Mouse (Mus musculus): ENCODE data around the gene Slc3a1. TPM values are rescaled to one million over a fixed set of nuclear protein-coding genes. Genes with fewer than 3 reads are reported as not detected.

The Slc3a1 gene
- polyA plus RNA-seq, 2 experiments from 2014 or later = 0.83 TPM; not detected in 1

DNA sequence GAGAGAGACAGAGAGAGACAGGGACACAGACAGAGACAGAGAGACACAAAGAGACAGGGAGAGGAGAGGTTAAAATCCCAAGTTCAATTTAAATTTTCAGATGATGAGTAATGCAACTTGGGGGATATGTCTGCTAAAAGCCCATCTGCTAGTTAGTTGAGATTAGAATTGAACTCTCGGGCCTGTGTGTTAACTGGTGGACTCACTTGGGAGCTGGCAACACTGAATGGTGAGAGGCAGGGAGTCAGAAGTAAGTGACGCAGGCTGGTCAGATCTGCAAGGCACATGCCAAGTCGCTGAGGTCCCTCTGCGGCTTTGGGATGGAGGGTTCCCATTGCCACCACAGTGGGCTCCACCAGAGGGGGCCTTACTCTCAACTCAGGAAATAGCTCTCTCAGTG, 10.1 kb downstream of the Slc3a1 start:
- no peak for ATAC-seq

- no peak for ATAC-seq
These were observed 10.6 kb downstream of the Slc3a1 start for GRCm38 (mm10) chr17:85038761-85039160.

GRCm38 (mm10) chr17:85040913-85041312, 12.7 kb downstream of the Slc3a1 start:
- no peak for ATAC-seq

DNA sequence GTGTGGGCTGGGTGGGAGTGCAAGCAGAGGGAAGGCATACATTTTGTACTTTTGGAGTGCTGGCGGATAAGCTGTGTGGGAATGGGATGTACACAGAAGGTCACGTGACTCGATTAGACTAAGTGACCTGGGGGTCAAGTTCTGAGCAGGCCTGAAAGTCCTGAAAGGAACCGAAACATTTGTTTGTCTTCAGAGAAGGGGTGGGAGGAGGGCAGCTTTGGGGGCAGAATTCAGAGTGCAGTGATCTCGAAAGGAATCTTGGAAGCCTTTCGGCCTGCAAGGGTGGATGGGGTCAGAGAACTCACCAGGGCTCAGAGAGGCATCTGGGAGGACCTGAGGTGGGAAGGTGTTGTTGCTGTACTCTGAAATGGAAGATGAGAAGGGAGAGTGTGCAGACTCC, 14.2 kb downstream of the Slc3a1 start:
- ATAC-seq = no peak

- no peak for ATAC-seq
These were observed 15.2 kb downstream of the Slc3a1 start for GRCm38 (mm10) chr17:85043404-85043816.

GRCm38 (mm10) chr17:85044466-85044865, 16.3 kb downstream of the Slc3a1 start:
- no peak for ATAC-seq

DNA sequence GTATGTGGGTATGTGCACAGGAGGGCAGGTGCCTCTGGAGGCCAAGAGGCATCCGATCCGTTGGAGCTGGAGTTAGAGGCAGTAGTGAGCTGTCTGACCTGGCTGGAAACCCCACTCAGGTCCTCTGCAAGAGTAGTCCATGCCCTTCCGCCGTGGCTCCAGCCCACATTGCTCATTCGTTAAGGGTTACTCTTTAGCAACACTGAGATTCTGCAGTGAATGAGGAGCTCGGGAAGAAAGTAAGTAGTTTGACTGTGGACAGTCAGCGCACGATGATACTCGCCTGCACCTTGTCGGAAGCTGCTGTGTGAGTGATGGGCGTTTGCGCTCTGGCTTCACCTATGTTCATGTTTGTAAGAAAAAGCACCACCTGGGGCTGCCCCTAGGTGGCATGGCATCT, 17.0 kb downstream of the Slc3a1 start:
- ATAC-seq = no peak

GRCm38 (mm10) chr17:85048379-85048778, 20.2 kb downstream of the Slc3a1 start:
- no peak for ATAC-seq

DNA sequence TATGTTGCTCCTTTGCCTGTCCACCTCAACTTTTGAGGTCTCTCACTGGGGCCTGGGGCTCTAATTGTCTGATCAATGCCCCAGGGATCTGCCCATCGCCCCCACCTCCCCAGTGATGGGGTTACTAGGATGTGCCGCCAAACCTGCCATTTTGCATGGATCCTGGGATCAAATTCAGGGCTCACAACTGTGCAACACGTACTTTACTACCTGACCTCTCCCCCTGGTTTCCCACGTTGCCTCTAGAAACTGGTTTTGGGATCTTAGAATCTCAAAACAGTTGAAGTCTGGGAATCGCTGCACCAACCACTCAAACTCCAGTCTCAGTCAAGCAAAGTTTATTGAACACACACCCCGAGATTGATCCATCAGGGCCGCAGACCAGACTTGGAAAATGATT, 30.1 kb downstream of the Slc3a1 start:
- ATAC-seq = no peak

- ATAC-seq = no peak
These were observed 31.0 kb downstream of the Slc3a1 start for GRCm38 (mm10) chr17:85059136-85059535.

DNA sequence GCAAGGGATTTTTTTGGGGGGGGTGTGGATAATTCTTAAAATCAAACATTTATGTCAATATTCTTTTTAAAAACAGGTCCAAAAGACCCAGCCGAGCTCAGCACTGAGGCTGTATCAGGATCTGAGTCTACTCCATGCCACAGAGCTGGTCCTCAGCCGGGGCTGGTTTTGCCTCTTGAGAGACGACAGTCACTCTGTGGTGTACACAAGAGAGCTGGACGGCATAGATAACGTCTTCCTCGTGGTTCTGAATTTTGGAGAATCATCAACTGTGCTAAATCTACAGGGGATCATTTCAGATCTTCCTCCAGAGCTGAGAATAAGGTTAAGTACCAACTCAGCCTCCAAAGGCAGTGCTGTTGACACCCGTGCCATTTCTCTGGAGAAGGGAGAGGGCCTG, 35.4 kb downstream of the Slc3a1 start:
- ATAC-seq = no peak

- ATAC-seq = no peak
These were observed 39.2 kb downstream of the Slc3a1 start for GRCm38 (mm10) chr17:85067331-85067730.

GRCm38 (mm10) chr17:85070658-85071057, 42.5 kb downstream of the Slc3a1 start:
- ATAC-seq = no peak

DNA sequence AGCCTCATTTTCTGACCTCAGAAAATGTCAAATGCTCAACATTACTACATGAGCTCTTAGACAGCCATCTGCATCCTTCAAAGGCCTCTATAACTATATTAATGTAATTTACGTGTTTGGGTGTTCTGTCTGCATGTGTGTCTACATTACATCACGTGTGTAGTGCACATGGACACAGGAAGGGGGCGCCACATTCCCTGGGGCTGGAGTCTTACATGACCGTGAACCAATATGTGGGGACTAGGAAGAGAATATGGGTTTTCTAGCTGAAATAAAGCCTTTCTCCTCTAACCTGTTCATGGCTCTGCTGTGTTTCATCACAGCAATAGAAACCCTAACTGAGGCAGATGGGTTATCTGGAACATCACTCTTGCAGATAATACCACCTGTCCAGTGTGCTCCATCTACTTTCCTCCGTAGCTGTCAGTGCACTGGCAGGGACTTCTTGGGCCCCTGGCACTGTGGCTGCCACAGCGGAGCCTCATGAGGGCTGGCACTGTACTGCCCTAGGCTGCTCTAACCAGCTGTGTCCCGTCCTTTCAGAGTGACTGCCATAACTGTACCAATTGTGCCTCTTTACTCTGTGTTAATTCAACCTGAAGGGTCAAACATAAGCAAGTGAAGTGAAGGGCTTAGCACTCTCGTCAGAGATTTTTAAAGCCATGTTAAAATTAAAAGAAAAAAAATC, 43.1 kb downstream of the Slc3a1 start:
- ATAC-seq = no peak

GRCm38 (mm10) chr17:85072383-85072782, 44.2 kb downstream of the Slc3a1 start:
- no peak for ATAC-seq

- ATAC-seq = no peak
These were observed 45.0 kb downstream of the Slc3a1 start for GRCm38 (mm10) chr17:85073214-85073613.

DNA sequence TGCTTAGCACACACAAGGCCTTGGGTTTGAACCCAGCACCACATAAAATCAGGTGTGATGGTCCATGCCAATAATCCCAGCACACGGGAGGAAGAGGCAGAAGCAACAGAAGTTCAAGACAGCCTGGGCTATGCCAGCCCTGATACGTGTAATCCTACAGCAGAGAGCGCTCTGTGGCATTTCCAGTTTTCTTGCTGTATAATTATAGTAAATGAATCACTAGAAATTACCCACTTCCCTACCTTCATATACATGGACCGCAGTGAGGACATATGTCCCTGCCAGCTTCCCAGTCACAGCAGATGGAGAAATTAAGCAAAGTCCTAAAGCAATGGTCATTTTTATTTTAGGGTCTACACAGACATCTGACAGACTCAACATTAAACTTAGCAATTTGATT, 45.9 kb downstream of the Slc3a1 start:
- no peak for ATAC-seq

GRCm38 (mm10) chr17:85079276-85079675, 51.1 kb downstream of the Slc3a1 start:
- no peak for ATAC-seq

DNA sequence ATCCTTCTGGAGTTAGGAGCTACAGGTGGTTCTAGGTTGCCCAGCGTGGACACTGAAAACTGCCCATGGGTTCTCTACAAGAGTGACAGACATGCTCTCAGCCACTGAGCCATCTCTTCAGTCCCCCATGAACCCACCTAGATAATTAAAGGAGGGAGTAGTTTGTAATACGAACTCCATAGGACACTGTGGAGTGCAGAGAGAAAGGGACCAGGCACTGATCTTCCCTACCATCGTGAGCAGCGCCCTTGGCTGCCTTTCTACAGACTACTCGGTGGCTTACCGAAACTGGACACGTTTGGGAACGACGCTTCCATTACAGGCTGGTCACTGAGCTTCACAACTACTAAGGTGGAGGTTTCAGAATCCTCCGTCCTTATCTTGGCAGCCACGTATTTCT, 52.6 kb downstream of the Slc3a1 start:
- ATAC-seq = no peak

- ATAC-seq = no peak
These were observed 57.2 kb downstream of the Slc3a1 start for GRCm38 (mm10) chr17:85085335-85085734.

GRCm38 (mm10) chr17:85086501-85086900, 58.3 kb downstream of the Slc3a1 start:
- no peak for ATAC-seq

DNA sequence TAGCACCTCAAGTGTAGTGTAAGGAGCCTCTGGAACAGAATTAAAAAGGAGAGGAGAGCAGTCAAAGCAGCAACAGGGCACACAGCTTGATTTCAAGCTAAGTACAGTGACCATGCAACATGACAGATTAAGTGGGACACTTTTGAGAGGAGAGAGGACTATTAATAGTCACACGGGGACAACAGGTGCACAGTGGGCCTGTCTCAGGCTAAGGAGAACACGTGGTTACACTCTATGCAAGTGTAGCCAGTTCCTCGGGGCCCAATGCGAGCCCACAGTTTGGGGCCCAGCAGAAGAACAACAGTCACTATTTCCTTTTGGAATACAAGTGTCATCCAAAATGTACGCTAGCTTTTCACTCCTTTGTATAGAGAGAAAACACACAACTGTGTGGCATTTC, 59.4 kb downstream of the Slc3a1 start:
- no peak for ATAC-seq

- no peak for ATAC-seq
These were observed 60.2 kb downstream of the Slc3a1 start for GRCm38 (mm10) chr17:85088401-85088800.

- no peak for ATAC-seq
These were observed 60.8 kb downstream of the Slc3a1 start for GRCm38 (mm10) chr17:85089011-85089410.

- ATAC-seq = no peak
These were observed 61.4 kb downstream of the Slc3a1 start for GRCm38 (mm10) chr17:85089621-85090020.
